Mouse (Mus musculus): ENCODE data around the gene Txndc2.

GRCm38 (mm10) chr17:65674710-65675171 lies 32.8 kb upstream of the Txndc2 start:
- TF ChIP-seq CTCF (IDR thresholded peaks at IDR 0.05; ENCODE audit: low read depth): no peak
- peak; percentile 77; the same call in 1 of the 2 replicates for TF ChIP-seq EP300 (IDR thresholded peaks at IDR 0.05; ENCODE audit: low read depth)
